Mouse (Mus musculus): ENCODE results near the gene Myo1f.

GRCm38 (mm10) chr17:33513874-33514273 lies 41.6 kb upstream of the Myo1f start:
- TF ChIP-seq CTCF (IDR thresholded peaks at IDR 0.05; ENCODE audit: extremely low read depth, insufficient read depth, insufficient read length, insufficient replicate concordance) = no peak
- no peak for TF ChIP-seq POLR2A (IDR thresholded peaks at IDR 0.05; ENCODE audit: low read depth, low read length)
